Mouse (Mus musculus) cerebellum, adult 9-10 months (tissue): ENCODE data around the gene Thnsl1.
"Not testable (repeated sequence)": the region's sequence is repeated elsewhere in the genome, so short reads cannot be mapped to it uniquely, and the experiment has no call there.

ENCODE experiments used
- DNase-seq: peaks from one replicate; pipeline ENCODE4 v3.0.0; 2022

Thnsl1 gene

DNA sequence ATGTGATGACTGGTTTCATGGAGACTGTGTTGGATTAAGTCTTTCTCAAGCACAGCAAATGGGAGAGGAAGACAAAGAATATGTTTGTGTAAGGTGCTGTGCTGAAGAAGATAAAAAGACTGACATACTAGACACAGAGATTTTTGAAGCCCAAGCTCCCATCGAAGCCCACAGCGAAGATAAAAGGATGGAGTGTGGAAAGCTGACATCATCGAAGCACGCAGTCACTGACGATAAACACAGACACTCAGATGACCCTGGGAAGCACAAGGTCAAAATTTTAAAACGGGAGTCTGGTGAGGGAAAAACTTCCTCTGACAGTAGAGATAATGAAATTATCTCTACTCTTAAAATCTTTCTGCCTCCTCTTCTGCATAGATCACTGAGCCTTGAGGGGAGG is 38.6 kb downstream of the Thnsl1 start:
- DNase-seq: not testable (repeated sequence)

DNA sequence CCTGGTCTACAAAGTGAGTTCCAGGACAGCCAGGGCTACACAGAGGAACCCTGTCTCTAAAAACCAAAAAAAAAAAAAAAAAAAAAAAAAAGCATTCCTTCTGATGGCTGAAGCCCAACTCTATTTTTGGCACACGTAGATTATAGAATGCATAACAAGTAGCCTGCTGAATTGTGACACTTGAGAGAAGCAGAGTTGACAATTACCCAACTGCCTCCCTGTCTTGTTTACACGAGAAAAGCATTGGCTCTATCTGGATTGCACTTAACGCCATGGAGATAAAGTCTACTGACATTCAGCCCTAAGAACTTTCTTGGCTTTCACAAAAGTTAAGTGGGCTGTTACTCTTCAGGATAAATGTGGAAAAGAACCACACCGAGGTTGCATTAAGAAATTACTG is 39.5 kb downstream of the Thnsl1 start:
- DNase-seq: no peak

DNA sequence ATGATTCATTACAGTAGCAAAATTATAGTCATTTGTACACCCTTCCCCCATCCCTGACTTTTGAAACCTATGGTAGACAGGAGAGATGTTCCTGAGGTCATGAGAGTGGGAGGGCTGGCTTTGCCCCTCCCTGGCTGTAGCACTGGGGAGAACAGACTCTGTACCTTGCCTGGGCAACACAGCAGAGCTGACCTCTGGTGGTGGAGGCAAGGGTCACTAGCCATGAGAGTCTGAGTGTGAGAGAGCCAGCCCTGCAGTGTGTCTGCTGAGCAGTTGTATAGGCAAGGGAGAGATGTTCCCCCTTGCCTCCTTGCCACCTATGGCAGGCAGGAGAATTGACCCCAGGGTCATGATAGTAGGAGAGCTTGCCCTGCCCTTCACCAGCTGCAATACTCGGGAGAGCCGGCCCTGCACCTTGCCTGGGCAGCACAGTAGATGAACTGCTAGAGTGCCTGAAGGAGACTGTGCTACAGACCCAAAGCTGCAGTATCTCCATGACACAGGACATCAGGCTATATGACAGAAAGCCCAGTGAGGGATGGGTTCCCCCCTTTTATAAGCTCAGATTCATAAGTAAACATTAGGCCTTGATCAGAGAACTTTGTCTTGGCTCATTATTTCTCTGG is 40.1 kb downstream of the Thnsl1 start:
- no peak for DNase-seq

DNA sequence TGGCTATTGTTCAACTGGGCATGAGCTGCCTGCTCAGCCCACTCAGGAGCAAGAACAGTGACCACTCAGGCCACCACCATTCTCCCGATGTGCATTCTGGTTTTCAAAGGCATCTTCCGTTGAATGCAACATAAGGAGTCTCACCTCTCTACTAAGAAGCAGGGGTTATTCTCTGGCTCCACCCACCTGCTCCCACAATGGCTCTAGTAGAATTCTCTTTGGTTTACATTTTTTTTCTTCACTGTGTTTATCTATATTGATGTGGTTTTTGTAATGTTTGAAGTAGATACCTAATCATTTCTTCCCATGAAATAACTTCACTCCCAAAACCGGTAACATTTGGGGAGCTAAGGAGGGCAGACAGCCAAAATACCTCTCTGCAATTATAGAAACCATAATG is 48.1 kb downstream of the Thnsl1 start:
- DNase-seq: no peak

DNA sequence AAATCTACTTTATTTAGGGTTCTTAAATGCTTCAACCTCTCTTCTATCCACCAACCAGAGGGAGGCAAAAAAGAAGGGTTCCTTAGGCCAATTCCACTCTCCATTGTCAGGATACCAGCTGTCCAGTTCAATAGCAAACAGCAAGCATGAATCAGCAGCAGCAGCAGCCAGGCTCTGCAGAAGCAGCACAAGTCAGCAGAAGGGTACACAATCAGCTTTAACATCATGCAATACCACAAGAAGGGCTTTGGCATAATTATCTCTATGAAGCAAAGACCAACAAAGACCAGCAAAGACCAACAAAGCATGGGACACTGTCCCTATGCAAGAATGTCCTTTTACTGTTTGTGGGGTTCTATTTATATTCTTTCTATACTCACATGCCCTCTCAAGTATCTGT is 48.8 kb downstream of the Thnsl1 start:
- no peak for DNase-seq

- no peak for DNase-seq
Measured at GRCm38 (mm10) chr2:21258281-21258680, 52.8 kb downstream of the Thnsl1 start.

DNA sequence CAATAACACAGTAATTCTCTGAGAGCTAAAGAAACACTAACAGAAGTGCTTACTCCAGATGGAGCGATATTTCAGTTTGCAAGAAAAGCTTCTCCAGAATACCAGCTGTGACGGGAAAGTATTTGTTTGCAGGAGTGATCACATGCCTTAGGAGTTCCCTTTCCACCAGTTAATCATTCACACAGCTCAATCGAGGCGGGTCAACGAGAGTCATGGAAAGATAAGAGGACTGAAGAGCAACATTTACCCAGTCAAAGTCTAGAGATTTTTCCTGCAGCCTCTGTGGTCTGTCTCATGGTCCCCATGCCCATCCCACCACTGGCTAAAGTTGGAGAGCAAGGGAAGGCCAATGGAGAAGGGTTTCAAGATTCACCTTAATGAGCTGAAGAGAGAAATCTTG is 53.6 kb downstream of the Thnsl1 start:
- DNase-seq: no peak

GRCm38 (mm10) chr2:21260060-21260459 is 54.5 kb downstream of the Thnsl1 start:
- no peak for DNase-seq

- peak; percentile 81 for DNase-seq
Measured at GRCm38 (mm10) chr2:21261370-21262006, 56.0 kb downstream of the Thnsl1 start.

- DNase-seq: no peak
Measured at GRCm38 (mm10) chr2:21264031-21264430, 58.5 kb downstream of the Thnsl1 start.
